Mouse (Mus musculus): ENCODE data around the gene Mfng. TPM values are rescaled to one million over a fixed set of nuclear protein-coding genes. Genes with fewer than 3 reads are reported as not detected.

The Mfng gene
- total RNA-seq, 2 experiments from 2014 or later = 7.9 to 8.3 TPM

- peak in 1 of 2 experiments; percentile 71 for DNase-seq (ENCODE audit: low spot score in 2 of 2)
Measured at GRCm38 (mm10) chr15:78718290-78719250, 54.7 kb downstream of the Mfng start, which contains the start of gene Elfn2. TSS of gene Elfn2 (minus strand) at chr15:78718771.

DNA sequence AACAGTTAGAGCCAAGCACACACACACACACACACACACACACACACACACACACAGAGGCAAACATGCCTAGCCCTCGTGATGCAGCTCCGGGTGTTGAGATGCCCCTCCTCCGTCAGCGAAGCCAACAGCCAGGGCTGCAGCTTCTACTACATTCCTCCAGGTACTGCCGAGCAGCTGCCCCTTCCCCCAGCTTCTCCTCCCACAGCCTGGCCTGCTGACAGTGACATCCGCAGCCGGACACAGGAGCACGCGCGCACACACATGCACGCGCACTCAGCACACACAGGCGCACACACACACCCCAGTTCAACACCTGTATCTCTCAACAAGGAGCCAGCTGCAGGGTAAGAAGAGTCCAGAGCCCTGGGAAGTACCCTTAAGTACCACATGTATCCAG, 56.3 kb downstream of the Mfng start:
- DNase-seq (ENCODE audit: low spot score in 2 of 2) = no peak

GRCm38 (mm10) chr15:78715856-78716255, 57.4 kb downstream of the Mfng start:
- no peak for DNase-seq (ENCODE audit: low spot score in 2 of 2)

- no peak for DNase-seq (ENCODE audit: low spot score in 2 of 2)
Measured at GRCm38 (mm10) chr15:78713751-78714150, 59.5 kb downstream of the Mfng start.

GRCm38 (mm10) chr15:78712335-78713258, 60.7 kb downstream of the Mfng start:
- DNase-seq (ENCODE audit: low spot score in 2 of 2) = no peak

- no peak for DNase-seq (ENCODE audit: low spot score in 2 of 2)
Measured at GRCm38 (mm10) chr15:78711935-78712334, 61.3 kb downstream of the Mfng start.

DNA sequence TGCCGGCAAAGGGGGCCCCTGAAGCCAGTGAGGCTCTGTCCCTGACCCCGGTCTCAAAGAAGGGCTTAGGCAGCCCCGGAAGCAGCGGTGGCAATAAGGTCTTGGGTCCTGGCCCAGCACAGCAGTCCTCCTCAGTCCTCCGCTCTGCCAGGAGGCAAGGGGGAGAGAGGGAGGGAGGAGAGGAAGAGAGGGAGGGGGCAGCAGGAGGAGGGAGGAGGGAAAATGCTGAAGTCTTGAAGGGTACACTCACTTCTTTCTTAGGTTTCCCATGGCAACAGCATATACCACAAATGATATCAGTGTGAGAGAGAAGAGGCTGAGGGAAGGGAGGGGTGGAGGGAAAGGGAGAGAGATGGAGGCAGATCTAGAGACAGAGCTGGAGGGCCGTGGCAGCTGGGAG, 62.6 kb downstream of the Mfng start:
- no peak for DNase-seq (ENCODE audit: low spot score in 2 of 2)

GRCm38 (mm10) chr15:78709767-78710166, 63.5 kb downstream of the Mfng start:
- peak in 1 of 2 experiments; percentile 77 for DNase-seq (ENCODE audit: low spot score in 2 of 2)

- DNase-seq (ENCODE audit: low spot score in 2 of 2) = no peak
Measured at GRCm38 (mm10) chr15:78706630-78707029, 66.6 kb downstream of the Mfng start.

Other genes starting within 250 kb of the Mfng start
- 10 to 100 TPM; 10.8 to 12.0 TPM for gene C1qtnf6, start 242.1 kb downstream of the Mfng start, total RNA-seq (2021)
- 10 to 100 TPM; 22.9 to 23.9 TPM for gene Sstr3, start 228.8 kb downstream of the Mfng start, total RNA-seq (2021)
- 1 to 10 TPM; 2.5 to 3.5 TPM for gene Rac2, start 200.7 kb downstream of the Mfng start, total RNA-seq (2021)
- gene Cyth4, start 176.4 kb downstream of the Mfng start, total RNA-seq (2021) = 10 to 100 TPM; 16.9 to 18.0 TPM
- gene Elfn2, start 54.7 kb downstream of the Mfng start, total RNA-seq (2021) = 100 to 1,000 TPM; 161 to 171 TPM
- gene Card10, start 29.6 kb upstream of the Mfng start, total RNA-seq (2021) = 1 to 10 TPM; 4.8 to 4.9 TPM
- gene Cdc42ep1, start 69.1 kb upstream of the Mfng start, total RNA-seq (2021) = 10 to 100 TPM in 1 of 2 experiments, 1 to 10 TPM in 1; 9.9 to 10.5 TPM
- gene Lgals2, start 82.1 kb upstream of the Mfng start, total RNA-seq (2021) = not detected
- gene Gga1, start 103.7 kb upstream of the Mfng start, total RNA-seq (2021) = 10 to 100 TPM; 51.3 to 52.4 TPM
- gene Gm49510, start 126.2 kb upstream of the Mfng start, total RNA-seq (2021) = under 1 TPM in 1 of 2 experiments, not detected in 1; 0.25 TPM
- 10 to 100 TPM; 16.1 to 16.8 TPM for gene Sh3bp1, start 126.3 kb upstream of the Mfng start, total RNA-seq (2021)
- 100 to 1,000 TPM; 141 to 146 TPM for gene Pdxp, start 140.4 kb upstream of the Mfng start, total RNA-seq (2021)
- gene Lgals1, start 153.2 kb upstream of the Mfng start, total RNA-seq (2021) = 10 to 100 TPM; 15.3 to 27.0 TPM
- gene Nol12, start 161.5 kb upstream of the Mfng start, total RNA-seq (2021) = 10 to 100 TPM; 35.9 to 36.1 TPM
- gene Triobp, start 174.2 kb upstream of the Mfng start, total RNA-seq (2021) = 10 to 100 TPM; 19.3 to 21.1 TPM